20 mouse cellular contexts compared by ENCODE assay signal in the genomic region with DNA sequence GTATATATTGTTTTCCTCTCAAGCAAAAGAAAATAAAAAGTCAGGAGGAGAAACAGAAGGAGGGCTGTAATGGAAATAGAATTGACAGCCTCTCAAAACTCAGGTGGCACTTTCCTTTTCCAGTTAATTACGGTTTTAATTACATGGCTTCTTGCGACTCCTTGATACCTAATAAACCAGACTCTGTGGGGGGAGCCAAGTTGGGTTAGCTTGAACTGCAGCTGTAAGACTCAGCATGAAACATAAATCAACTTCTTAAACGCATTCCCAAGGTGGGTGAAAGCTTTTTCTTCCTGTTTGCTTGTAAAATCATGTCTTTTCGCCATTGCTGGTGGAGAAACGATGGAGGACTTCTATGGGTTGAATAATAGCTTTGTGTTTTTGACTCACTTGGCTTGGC.
DNase-seq lines count a peak whose midpoint lies in the region; ATAC-seq lines count a peak whose summit lies in the region.
"Had no signal": no experiment of that assay in that cellular context is flagged by ENCODE, and none has a peak within 500 bp of the region (broad histone marks: within the 10 kb centered on the region; RNA-seq: fewer than 3 reads in every experiment).

No protein-coding gene starts in this region.

- no peaks in the 10 kb centered on the region for H3K36me3 ChIP-seq in kidney, embryonic 14.5 days (ENCODE audit: control insufficient read depth, insufficient read depth, low read length)
- H3K36me3 ChIP-seq in neural tube, embryonic 15.5 days: no peaks in the 10 kb centered on the region
- H3K36me3 ChIP-seq: embryonic facial prominence, embryonic 15.5 days had no signal

- no peaks in the 10 kb centered on the region for H3K9me3 ChIP-seq in kidney, embryonic 14.5 days (ENCODE audit: control insufficient read depth, low read length)
- H3K9me3 ChIP-seq in neural tube, embryonic 15.5 days (replicated peaks): no peaks in the 10 kb centered on the region
- H3K9me3 ChIP-seq: embryonic facial prominence, embryonic 15.5 days had no signal

- H3K4me3 ChIP-seq in kidney, embryonic 14.5 days (ENCODE audit: low read length): no peak overlapping the region
- H3K4me3 ChIP-seq in neural tube, embryonic 15.5 days (replicated peaks): no peak overlapping the region
- H3K4me3 ChIP-seq: embryonic facial prominence, embryonic 15.5 days had no signal

- H3K27ac ChIP-seq in kidney, embryonic 14.5 days (ENCODE audit: low read depth, low read length): peak overlapping the region; percentile 60; the same call in 1 of the 2 replicates
- H3K27ac ChIP-seq in neural tube, embryonic 15.5 days (replicated peaks): no peak overlapping the region
- H3K27ac ChIP-seq: embryonic facial prominence, embryonic 15.5 days; liver, embryonic 14.5 days had no signal

- 0 out of 2 replicates have a peak, but pooled peaks cover 6% of the 10 kb centered on the region for H3K4me1 ChIP-seq in kidney, embryonic 14.5 days (ENCODE audit: control insufficient read depth, insufficient read depth, low read length)
- peaks cover 12% of the 10 kb centered on the region for H3K4me1 ChIP-seq in neural tube, embryonic 15.5 days

- H3K4me2 ChIP-seq in kidney, embryonic 14.5 days (replicated peaks; ENCODE audit: low read depth, low read length): no peak overlapping the region
- H3K4me2 ChIP-seq in neural tube, embryonic 15.5 days: no peak overlapping the region
- H3K4me2 ChIP-seq: embryonic facial prominence, embryonic 15.5 days; heart, embryonic 11.5 days; lung, embryonic 14.5 days had no signal

- DNase-seq in cerebellum, adult 9-10 months: peak; percentile 29
- no peak for DNase-seq in cerebellum, postnatal 25 days
- no peak for DNase-seq in kidney, postnatal 25 days
- peak; percentile 51 for DNase-seq in embryo, embryonic 10.5 days (ENCODE audit: low spot score)
- no peak for DNase-seq in thymus, adult 18-20 months
- no peak for DNase-seq in B cell, adult 2 months
- DNase-seq: adrenal gland, postnatal 36 days; cerebellum, adult 11 months; kidney, adult 2 months; kidney, postnatal 36 days; lung, postnatal 36 days; thymus, postnatal 25 days had no signal

- no peak overlapping the region for H3K9ac ChIP-seq in kidney, embryonic 14.5 days (ENCODE audit: low read depth, low read length)
- no peak overlapping the region for H3K9ac ChIP-seq in neural tube, embryonic 15.5 days (replicated peaks)
- H3K9ac ChIP-seq: embryonic facial prominence, embryonic 15.5 days; liver, embryonic 14.5 days; lung, embryonic 14.5 days had no signal

- H3K27me3 ChIP-seq in kidney, embryonic 14.5 days (ENCODE audit: control insufficient read depth, insufficient read depth, low read length): no peaks in the 10 kb centered on the region
- no peaks in the 10 kb centered on the region for H3K27me3 ChIP-seq in neural tube, embryonic 15.5 days (replicated peaks)
- H3K27me3 ChIP-seq: embryonic facial prominence, embryonic 15.5 days had no signal

- WGBS in kidney, embryonic 14.5 days: 18% methylated on average over 5 of the region's 5 CpGs
- WGBS in neural tube, embryonic 15.5 days: 31% methylated on average over 5 of the region's 5 CpGs

- peak; percentile 64; the same call in 1 of the 2 replicates for ATAC-seq in kidney, embryonic 14.5 days (ENCODE audit: low FRiP score, low TSS enrichment)
- peak; percentile 74 for ATAC-seq in neural tube, embryonic 15.5 days (ENCODE audit: low FRiP score)
- ATAC-seq: CD4-positive, CD25-positive, alpha-beta regulatory T cell, adult 4 months; midbrain, embryonic 16.5 days had no signal

Comparison
In these comparisons a context has a peak if more than half of its experiments do, and no peak if none do; other contexts are left out.
1. DNase-seq: peak in cerebellum, adult 9-10 months (single experiment) and embryo, embryonic 10.5 days (single experiment); none in cerebellum, postnatal 25 days (0 of 2), kidney, postnatal 25 days (0 of 2), thymus, adult 18-20 months (0 of 2) and B cell, adult 2 months (0 of 2).